Mouse (Mus musculus) CD8-positive naive resting alpha-beta T cell, adult 2 months (primary cell): ENCODE results near the gene Krt4.

Experiments used
- DNase-seq, 2 experiments: peaks; one replicate each; pipeline ENCODE4 v3.0.0; 2022; ENCODE audit warnings: low read depth in 2 of 2, low spot score in 2 of 2

The Krt4 gene

GRCm38 (mm10) chr15:101924635-101925034, at the start of gene Krt4:
Gene Krt4 (minus strand): TSS chr15:101924735.
- no peak for DNase-seq

GRCm38 (mm10) chr15:101973414-101974077, 49.0 kb upstream of the Krt4 start:
- DNase-seq = peak; percentile 75 to 86

DNA sequence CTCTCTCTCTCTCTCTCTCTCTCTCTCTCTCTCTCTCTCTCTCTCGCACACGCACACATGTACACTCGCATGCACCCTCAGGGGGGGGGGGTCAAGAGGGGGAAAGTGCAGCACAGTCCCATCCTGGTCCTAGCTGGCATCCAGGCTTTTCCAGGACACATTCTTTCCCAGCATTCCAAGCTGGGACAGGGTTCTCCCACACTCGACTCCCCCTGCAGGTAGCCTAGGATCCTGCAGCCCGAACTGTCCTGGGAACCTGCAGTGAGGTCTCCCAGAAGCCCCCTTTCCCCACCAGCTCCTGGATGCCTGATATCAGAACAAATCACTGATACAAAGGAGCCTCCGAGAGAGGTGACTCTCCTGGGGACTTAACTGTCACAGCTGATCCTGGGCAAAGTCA, 46.0 kb upstream of the Krt4 start:
- no peak for DNase-seq

- no peak for DNase-seq
Measured at GRCm38 (mm10) chr15:101966808-101967207, 42.3 kb upstream of the Krt4 start.

GRCm38 (mm10) chr15:101958891-101959290, 34.4 kb upstream of the Krt4 start:
- DNase-seq = no peak

- DNase-seq = no peak
Measured at GRCm38 (mm10) chr15:101954187-101954586, 29.7 kb upstream of the Krt4 start, which contains the start of gene Krt78. Gene Krt78 (minus strand): TSS chr15:101954287.

DNA sequence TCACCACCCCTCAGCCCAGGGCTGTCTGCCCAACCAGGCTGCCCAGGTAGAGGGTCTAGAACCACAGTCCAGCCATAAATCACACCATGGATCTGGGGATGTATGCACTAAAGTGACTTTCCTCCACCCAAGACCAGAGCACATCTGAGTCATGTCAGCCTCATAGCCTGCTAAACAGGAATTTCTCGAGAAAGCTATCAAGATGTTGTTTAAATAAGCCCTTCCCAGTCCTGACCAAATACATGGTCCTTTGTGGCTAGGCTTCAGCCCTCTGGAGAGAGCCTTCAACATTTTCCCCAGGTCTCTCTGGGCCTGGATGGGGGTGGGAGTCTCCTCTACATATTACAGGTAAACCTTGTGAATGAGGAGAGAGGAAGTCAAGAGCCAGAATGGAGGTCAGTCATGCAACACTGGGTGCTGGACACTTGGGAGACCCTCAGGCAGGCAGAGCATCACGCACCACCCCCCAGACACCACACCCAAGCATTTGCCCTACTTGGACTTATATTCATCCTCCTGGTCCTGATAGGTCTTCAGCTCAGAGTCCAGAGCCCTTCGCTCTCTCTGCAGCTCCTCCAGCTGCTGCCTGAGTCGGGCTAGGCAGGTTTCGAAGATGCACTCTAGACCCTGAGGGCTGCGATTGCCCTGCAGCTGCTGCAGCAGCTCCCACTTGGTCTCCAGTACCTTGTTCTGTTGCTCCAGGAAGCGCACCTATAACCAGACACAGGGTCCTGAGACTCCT, 28.4 kb upstream of the Krt4 start:
- DNase-seq = no peak

- DNase-seq = no peak
Measured at GRCm38 (mm10) chr15:101945430-101945829, 20.9 kb upstream of the Krt4 start.

DNA sequence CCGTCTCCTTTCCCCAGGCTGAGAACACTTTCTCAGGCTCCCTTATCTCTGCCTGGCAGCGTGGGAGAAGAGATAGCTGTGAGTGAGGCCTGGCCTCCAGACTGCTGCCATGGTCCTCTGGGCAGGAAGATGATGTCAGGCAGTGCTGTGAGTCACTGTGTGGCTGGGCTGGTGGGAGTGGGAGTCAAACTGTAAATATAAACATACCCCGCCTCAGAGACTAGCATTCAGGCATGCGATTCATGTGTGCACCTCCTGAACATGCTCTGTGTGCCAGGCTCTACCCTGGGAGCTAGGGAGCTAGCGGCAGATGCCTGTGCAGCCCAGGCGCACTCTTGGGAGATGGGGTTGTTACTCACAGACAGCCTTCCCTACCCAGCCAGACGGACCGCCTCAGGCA, 17.4 kb upstream of the Krt4 start:
- DNase-seq = no peak

DNA sequence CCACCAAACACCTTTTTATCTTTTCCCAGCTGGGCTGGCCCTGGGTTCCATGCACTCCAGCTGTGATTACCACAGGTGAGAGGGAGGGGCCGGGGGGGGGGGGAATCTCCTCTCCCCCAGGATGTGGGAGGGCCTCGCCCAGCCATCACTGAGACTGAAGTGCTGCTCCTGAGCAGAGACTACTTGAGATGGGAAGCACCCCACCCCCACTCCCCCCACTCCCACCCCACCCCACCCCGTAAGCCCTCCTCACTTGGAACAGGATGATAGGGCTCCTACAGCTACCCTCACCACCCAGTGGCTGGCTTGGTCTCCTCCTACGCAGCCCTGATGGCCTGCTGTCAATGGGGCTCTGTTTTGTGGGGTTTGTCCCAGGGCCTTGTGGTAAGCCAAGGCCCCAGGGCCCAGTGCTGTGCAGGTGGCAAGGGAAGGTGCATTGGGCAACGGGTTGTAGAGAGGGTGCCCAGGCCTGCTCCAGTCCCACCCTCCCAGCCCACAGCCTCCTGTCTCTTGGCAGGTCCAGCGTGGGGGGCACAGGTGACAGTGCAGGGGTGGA, 15.8 kb upstream of the Krt4 start, which contains the start of gene Krt79:
Gene Krt79, minus strand, starts transcription at position 51 of the 556 bp plus-strand sequence.
- no peak for DNase-seq

- DNase-seq = no peak
Measured at GRCm38 (mm10) chr15:101938600-101939308, 14.2 kb upstream of the Krt4 start.

DNA sequence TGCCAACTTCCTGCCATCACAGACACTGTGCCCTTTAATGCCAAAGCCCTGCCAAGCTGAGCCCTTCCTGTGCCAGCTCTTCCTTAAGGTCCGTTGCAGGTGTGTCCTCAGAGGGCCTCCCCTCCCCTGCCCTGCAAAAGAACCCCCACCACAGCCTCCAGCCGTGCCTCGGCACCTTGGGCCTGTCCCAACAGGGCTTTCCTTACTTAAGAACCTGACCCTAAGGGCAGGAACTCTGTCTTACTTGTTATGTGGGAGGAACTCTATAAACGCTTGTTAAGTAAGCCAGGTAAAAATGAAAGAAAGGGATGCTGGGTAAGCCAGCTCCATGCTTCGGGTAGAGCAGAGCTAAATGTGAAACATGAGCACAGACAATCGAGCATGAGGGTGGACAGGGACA, 8.5 kb upstream of the Krt4 start:
- no peak for DNase-seq

- no peak for DNase-seq
Measured at GRCm38 (mm10) chr15:101929666-101930065, 5.1 kb upstream of the Krt4 start.

- no peak for DNase-seq
Measured at GRCm38 (mm10) chr15:101929087-101929486, 4.6 kb upstream of the Krt4 start.

GRCm38 (mm10) chr15:101927340-101928080, 3.0 kb upstream of the Krt4 start:
- DNase-seq = no peak

DNA sequence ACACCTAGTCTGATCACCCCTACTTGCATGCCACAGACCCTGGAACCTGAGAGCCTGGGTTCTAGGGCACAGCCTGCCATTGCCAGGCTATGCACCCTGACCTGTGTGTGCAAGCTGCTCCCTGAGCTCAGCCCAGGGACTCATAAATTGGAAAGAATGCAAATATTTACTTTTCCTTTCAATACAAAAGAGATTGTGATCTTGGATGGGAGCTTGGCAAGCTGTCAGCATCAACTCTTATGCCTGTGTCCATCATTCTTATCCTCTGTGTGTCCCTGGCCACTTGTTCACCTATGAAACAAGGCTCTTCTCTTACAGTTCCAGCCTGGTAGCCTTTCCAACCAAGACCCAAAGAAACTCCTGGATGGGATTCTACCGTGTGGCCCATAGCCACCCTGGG, 506 bp upstream of the Krt4 start:
- DNase-seq = no peak

DNA sequence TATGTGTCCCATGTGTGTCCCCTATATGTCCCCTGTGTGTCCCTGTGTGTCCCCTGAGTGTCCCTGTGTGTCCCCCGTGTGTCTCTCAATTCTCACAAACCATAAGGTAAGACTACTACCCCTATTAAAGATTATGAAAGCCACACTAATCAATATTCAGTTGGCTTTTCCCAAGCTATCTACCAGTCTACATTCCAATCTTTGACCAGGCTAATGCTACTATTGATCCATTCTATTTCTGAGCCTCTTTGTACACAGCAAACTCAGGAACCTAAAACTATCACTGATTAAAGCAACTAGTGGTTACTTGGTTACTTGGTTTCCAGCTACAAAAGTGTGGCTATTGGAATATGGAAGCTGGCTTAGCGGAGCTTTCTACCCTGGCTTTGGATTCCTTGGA, 2.2 kb downstream of the Krt4 start:
- DNase-seq = no peak

DNA sequence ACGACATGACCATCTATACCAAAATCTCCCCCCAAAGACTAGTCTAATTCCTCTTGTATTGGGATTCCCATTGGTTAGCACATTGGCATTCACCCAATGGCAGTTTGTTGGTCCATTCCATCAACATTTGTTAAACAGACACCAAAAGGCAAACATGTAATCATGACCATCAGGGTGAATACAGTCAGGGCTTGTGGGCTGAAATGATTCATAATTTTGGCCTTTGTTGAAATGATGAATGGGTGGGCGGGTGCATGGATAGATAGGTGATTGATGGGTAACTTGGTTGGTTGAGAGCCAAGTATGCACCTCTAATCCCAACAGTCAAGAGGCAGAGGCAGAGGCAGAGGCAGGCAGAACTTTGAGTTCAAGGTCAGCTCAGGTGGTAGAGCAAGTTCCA, 8.5 kb downstream of the Krt4 start:
- no peak for DNase-seq

DNA sequence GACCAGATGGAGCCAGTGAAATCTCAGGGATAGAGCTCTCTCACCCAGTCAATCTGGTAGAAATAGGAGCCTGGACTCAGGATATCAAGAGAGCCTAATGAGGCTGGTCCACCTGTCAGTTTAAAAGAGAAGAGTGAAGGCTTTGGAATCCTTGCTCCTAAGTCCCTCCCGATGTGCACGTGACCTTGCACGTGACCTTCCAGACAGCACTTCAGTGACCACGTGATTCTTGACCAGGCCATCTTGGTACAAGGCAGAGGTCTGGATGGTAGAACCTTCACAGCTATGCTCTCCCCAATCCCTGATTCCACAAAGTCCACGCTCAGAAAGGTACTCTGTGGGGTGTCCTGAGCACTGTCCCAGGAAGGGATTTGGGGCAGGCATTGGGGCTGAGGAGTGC, 19.7 kb downstream of the Krt4 start:
- DNase-seq = no peak

DNA sequence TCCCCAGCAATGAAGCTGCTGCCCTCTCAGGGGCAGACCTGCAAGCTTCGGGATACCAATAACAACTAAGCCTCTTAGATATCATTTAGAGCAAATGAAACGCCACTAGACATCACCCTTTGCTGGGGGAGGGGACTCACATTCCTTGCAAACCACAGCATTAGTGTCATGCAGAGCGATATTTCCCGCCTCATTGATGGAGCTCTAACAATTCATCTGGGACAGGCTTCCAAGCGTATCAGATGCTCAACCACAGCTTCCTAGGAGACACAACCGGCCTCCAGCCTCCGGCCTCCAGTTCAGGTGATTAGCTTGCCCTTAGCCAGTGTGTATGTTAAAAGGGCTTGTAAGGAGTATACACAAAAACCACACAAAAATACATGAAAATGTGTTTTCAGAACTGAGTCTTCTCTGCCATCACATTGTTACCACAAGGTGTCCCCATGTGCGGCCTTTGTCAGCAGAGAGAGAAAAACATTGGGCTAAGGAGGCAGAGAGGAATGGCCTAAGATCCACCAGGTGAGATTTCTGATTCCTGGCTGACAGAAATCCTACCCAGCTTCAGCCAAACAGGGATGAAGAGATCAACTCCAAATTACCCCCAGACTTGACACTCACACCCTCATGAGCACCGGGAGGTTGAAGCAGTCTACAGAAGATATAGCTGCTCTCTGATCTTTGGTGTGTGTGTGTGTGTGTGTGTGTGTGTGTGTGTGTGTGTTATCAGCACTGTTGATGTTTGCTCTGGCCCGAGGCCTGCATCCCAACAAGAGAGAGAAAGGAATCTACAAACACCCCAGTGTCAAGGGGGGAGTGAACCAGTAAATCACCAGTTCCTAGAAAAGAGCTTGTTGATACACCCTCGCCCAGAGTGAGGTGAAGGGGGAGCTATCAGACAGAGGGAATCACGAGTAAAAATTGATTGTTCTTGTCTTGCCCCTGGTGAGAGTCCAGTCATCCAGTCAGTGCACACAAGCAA, 22.1 kb downstream of the Krt4 start:
- no peak for DNase-seq
